Mouse (Mus musculus) ovary, postnatal 10 days (tissue): ENCODE results near the gene Dach1.

Source experiments
- DNase-seq: peaks from one replicate; pipeline ENCODE4 v3.0.0; 2022; ENCODE audit warnings: low spot score

Dach1 gene

GRCm38 (mm10) chr14:98108764-98109163 is 60.8 kb downstream of the Dach1 start:
- DNase-seq, result no peak

- DNase-seq, result no peak
Measured at GRCm38 (mm10) chr14:98106208-98106607, 63.4 kb downstream of the Dach1 start.

GRCm38 (mm10) chr14:98104314-98104955 is 65.1 kb downstream of the Dach1 start:
- DNase-seq, result no peak

- no peak for DNase-seq
Measured at GRCm38 (mm10) chr14:98095229-98095628, 74.3 kb downstream of the Dach1 start.

- DNase-seq, result no peak
Measured at GRCm38 (mm10) chr14:98089246-98089645, 80.3 kb downstream of the Dach1 start.

GRCm38 (mm10) chr14:98087355-98087754 is 82.2 kb downstream of the Dach1 start:
- DNase-seq, result no peak

GRCm38 (mm10) chr14:98086794-98087193 is 82.8 kb downstream of the Dach1 start:
- DNase-seq, result no peak

- no peak for DNase-seq
Measured at GRCm38 (mm10) chr14:98085141-98085540, 84.4 kb downstream of the Dach1 start.

GRCm38 (mm10) chr14:98084720-98085119 is 84.8 kb downstream of the Dach1 start:
- DNase-seq, result no peak

- no peak for DNase-seq
Measured at GRCm38 (mm10) chr14:98083419-98083818, 86.1 kb downstream of the Dach1 start.

GRCm38 (mm10) chr14:98080014-98080413 is 89.6 kb downstream of the Dach1 start:
- no peak for DNase-seq

- DNase-seq, result no peak
Measured at GRCm38 (mm10) chr14:98077996-98078395, 91.6 kb downstream of the Dach1 start.

GRCm38 (mm10) chr14:98073421-98074080 is 96.0 kb downstream of the Dach1 start:
- DNase-seq, result no peak

GRCm38 (mm10) chr14:98072647-98073420 is 96.7 kb downstream of the Dach1 start:
- no peak for DNase-seq

- no peak for DNase-seq
Measured at GRCm38 (mm10) chr14:98071877-98072276, 97.7 kb downstream of the Dach1 start.

GRCm38 (mm10) chr14:98067273-98067905 is 102.2 kb downstream of the Dach1 start:
- DNase-seq, result no peak

GRCm38 (mm10) chr14:98064190-98064589 is 105.4 kb downstream of the Dach1 start:
- DNase-seq, result no peak

GRCm38 (mm10) chr14:98049329-98049728 is 120.2 kb downstream of the Dach1 start:
- DNase-seq, result no peak

GRCm38 (mm10) chr14:98048403-98048802 is 121.2 kb downstream of the Dach1 start:
- no peak for DNase-seq

GRCm38 (mm10) chr14:98047670-98048069 is 121.9 kb downstream of the Dach1 start:
- DNase-seq, result no peak

- DNase-seq, result no peak
Measured at GRCm38 (mm10) chr14:98046960-98047359, 122.6 kb downstream of the Dach1 start.

GRCm38 (mm10) chr14:98038524-98038923 is 131.0 kb downstream of the Dach1 start:
- no peak for DNase-seq

- DNase-seq, result no peak
Measured at GRCm38 (mm10) chr14:98037175-98037574, 132.4 kb downstream of the Dach1 start.
